Mouse (Mus musculus): ENCODE data around the gene Pgm2l1. TPM values are rescaled to one million over a fixed set of nuclear protein-coding genes. Genes with fewer than 3 reads are reported as not detected.
A peak's percentile ranks its signal among the peaks of the same experiment; 100 is the strongest.

Pgm2l1 gene
- polyA plus RNA-seq, 1 experiment = 43.5 TPM

- TF ChIP-seq CTCF (IDR thresholded peaks at IDR 0.05; ENCODE audit: borderline replicate concordance, extremely low read depth, insufficient read depth, insufficient read length) (no peak), POLR2A (IDR thresholded peaks at IDR 0.05; ENCODE audit: borderline replicate concordance, extremely low read depth, insufficient read depth, insufficient read length, poor library complexity, severe bottlenecking) (no peak)
- no peak for DNase-seq (ENCODE audit: low read depth)
Observed at GRCm38 (mm10) chr7:100272369-100272768, 45.2 kb downstream of the Pgm2l1 start.

DNA sequence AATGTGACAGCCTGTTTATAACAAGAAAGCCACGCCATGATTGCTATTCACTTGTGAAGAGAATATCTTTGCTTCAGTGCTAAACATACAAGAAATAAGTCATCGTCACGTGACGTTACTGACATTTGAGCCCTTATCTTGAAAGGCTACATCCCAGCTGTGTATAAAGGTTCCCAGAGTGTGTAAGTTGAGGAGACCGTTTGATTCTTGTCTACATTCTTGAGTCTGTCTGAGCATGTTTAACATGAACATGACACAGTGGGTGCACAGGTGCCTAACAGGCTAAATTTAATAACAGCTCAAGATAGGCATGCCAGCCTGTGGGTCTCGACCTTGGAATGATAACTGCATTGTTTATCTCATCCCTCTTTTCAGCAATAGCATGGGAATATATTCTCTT, 47.3 kb downstream of the Pgm2l1 start:
- no peak for TF ChIP-seq POLR2A (IDR thresholded peaks at IDR 0.05; ENCODE audit: borderline replicate concordance, extremely low read depth, insufficient read depth, insufficient read length, poor library complexity, severe bottlenecking)
- TF ChIP-seq CTCF (IDR thresholded peaks at IDR 0.05; ENCODE audit: borderline replicate concordance, extremely low read depth, insufficient read depth, insufficient read length) = no peak
- no peak for DNase-seq (ENCODE audit: low read depth)

- DNase-seq (ENCODE audit: low read depth) = peak; percentile 42
- no peak for TF ChIP-seq POLR2A (IDR thresholded peaks at IDR 0.05; ENCODE audit: borderline replicate concordance, extremely low read depth, insufficient read depth, insufficient read length, poor library complexity, severe bottlenecking)
- peak; percentile 35; the same call in 1 of the 2 replicates for TF ChIP-seq CTCF (IDR thresholded peaks at IDR 0.05; ENCODE audit: borderline replicate concordance, extremely low read depth, insufficient read depth, insufficient read length)
Observed at GRCm38 (mm10) chr7:100276397-100276796, 49.2 kb downstream of the Pgm2l1 start.

DNA sequence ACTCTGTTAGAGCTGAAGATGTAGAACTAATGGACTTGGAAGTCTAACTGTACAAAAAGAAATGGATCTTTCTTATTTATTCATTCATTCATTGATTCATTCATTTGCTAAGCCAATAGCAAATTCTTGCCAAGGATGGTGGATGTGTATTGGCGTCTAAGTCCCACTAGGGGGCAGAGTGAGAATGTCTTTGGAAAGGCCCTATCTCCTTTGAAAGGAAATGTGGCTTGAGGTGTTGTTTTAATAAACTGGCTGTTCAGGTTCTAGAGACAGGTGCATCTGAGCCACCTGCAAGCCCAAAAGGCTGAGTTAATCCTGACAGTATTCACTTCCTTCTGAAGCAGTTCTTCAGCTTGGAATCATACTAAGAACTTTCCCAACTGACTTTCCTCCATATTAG, 52.6 kb downstream of the Pgm2l1 start:
- no peak for TF ChIP-seq POLR2A (IDR thresholded peaks at IDR 0.05; ENCODE audit: borderline replicate concordance, extremely low read depth, insufficient read depth, insufficient read length, poor library complexity, severe bottlenecking)
- TF ChIP-seq CTCF (IDR thresholded peaks at IDR 0.05; ENCODE audit: borderline replicate concordance, extremely low read depth, insufficient read depth, insufficient read length) = peak; percentile 77; the same call in 1 of the 2 replicates
- peak; percentile 83 for DNase-seq (ENCODE audit: low read depth)

- DNase-seq (ENCODE audit: low read depth) = peak; percentile 26
- no peak for TF ChIP-seq POLR2A (IDR thresholded peaks at IDR 0.05; ENCODE audit: borderline replicate concordance, extremely low read depth, insufficient read depth, insufficient read length, poor library complexity, severe bottlenecking)
- no peak for TF ChIP-seq CTCF (IDR thresholded peaks at IDR 0.05; ENCODE audit: borderline replicate concordance, extremely low read depth, insufficient read depth, insufficient read length)
Observed at GRCm38 (mm10) chr7:100281596-100281995, 54.4 kb downstream of the Pgm2l1 start.

- DNase-seq (ENCODE audit: low read depth) = peak; percentile 33
- TF ChIP-seq POLR2A (IDR thresholded peaks at IDR 0.05; ENCODE audit: borderline replicate concordance, extremely low read depth, insufficient read depth, insufficient read length, poor library complexity, severe bottlenecking) (no peak), CTCF (IDR thresholded peaks at IDR 0.05; ENCODE audit: borderline replicate concordance, extremely low read depth, insufficient read depth, insufficient read length) (no peak)
Observed at GRCm38 (mm10) chr7:100283298-100283697, 56.1 kb downstream of the Pgm2l1 start.

GRCm38 (mm10) chr7:100285383-100285782, 58.2 kb downstream of the Pgm2l1 start, which contains the start of gene P4ha3:
Gene P4ha3, plus strand, starts transcription at chr7:100285520.
- DNase-seq (ENCODE audit: low read depth) = no peak
- TF ChIP-seq CTCF (IDR thresholded peaks at IDR 0.05; ENCODE audit: borderline replicate concordance, extremely low read depth, insufficient read depth, insufficient read length) (no peak; the same call in 1 of the 2 replicates), POLR2A (IDR thresholded peaks at IDR 0.05; ENCODE audit: borderline replicate concordance, extremely low read depth, insufficient read depth, insufficient read length, poor library complexity, severe bottlenecking) (no peak)

DNA sequence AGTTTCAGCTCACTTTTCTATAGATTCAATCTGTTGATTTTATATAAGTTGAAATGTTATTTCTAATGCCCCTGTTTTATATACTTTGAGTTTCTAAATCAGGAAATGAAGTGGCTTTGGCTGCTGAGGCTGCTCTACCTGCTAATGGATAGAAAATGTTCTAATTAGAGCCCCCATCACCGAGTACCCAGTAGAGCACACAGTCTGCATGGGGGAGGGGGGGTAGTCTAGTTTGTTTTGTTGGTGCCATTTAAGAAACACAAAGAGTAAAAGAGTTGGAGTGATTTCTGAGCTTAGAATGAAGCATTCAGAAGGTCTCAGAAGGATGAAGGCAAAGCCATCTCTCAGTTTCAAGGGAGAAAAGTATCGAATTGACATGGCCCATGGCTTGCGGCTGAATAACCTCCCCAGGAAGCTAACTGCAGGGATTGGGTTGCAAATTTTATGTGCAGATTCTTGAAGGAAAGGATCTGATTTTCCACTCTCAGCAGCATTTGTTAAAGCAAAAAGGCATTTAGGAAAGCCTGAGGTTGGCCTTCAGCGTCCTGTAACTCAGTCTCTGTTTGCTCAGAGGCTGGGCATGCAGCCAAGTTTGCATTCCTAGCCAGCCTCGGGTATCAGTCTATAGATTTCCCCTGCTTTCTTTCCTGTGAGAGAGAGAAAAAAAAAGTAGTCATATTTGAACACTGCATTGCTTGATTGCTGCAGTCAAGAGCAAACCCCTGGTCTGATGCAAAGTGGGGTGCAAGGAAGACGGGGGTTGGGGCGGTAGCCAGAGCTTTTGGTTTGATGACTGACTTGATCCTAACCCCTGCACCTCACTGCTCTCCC, 60.8 kb downstream of the Pgm2l1 start:
- peak; percentile 92 for DNase-seq (ENCODE audit: low read depth)
- no peak for TF ChIP-seq CTCF (IDR thresholded peaks at IDR 0.05; ENCODE audit: borderline replicate concordance, extremely low read depth, insufficient read depth, insufficient read length)
- no peak for TF ChIP-seq POLR2A (IDR thresholded peaks at IDR 0.05; ENCODE audit: borderline replicate concordance, extremely low read depth, insufficient read depth, insufficient read length, poor library complexity, severe bottlenecking)

- peak; percentile 65 for DNase-seq (ENCODE audit: low read depth)
- TF ChIP-seq CTCF (IDR thresholded peaks at IDR 0.05; ENCODE audit: borderline replicate concordance, extremely low read depth, insufficient read depth, insufficient read length) (no peak), POLR2A (IDR thresholded peaks at IDR 0.05; ENCODE audit: borderline replicate concordance, extremely low read depth, insufficient read depth, insufficient read length, poor library complexity, severe bottlenecking) (no peak)
Observed at GRCm38 (mm10) chr7:100288622-100289021, 61.4 kb downstream of the Pgm2l1 start.

DNA sequence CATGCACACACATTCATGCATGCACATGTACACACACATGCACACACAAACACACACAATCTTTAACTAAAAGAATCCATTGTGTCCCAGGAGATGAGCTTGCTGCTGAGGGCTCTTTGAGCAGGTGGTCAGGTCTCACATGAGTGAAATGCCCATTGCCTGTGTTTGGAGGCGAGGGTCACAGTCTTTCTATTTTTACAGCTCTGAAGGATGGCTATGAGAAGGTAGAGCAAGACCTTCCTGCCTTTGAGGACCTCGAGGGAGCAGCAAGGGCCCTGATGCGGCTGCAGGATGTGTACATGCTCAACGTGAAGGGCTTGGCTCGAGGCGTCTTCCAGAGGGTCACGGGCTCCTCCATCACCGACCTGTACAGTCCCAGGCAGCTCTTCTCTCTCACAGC, 66.4 kb downstream of the Pgm2l1 start:
- TF ChIP-seq POLR2A (IDR thresholded peaks at IDR 0.05; ENCODE audit: borderline replicate concordance, extremely low read depth, insufficient read depth, insufficient read length, poor library complexity, severe bottlenecking) = no peak
- no peak for TF ChIP-seq CTCF (IDR thresholded peaks at IDR 0.05; ENCODE audit: borderline replicate concordance, extremely low read depth, insufficient read depth, insufficient read length)
- no peak for DNase-seq (ENCODE audit: low read depth)

DNA sequence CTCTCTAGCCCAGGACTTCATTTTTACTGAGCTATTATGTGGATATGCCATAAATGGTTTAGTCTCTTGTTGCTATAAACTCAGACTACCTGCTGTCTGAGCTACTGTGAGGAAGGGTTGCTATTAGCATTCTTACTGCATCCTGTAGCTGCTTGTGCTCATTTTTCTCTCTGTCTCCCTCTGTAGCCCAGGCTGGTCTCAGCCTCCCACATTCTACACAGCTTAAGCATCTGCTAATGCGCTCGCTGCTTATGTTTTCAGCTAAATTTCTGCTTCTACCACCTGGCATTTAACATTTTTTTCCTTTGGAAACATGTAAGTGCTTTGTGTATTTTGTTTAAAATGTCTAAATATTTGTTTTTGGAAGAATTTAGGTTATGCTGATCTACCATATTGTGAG, 68.6 kb downstream of the Pgm2l1 start:
- peak; percentile 54 for DNase-seq (ENCODE audit: low read depth)
- no peak for TF ChIP-seq CTCF (IDR thresholded peaks at IDR 0.05; ENCODE audit: borderline replicate concordance, extremely low read depth, insufficient read depth, insufficient read length)
- TF ChIP-seq POLR2A (IDR thresholded peaks at IDR 0.05; ENCODE audit: borderline replicate concordance, extremely low read depth, insufficient read depth, insufficient read length, poor library complexity, severe bottlenecking) = no peak

DNA sequence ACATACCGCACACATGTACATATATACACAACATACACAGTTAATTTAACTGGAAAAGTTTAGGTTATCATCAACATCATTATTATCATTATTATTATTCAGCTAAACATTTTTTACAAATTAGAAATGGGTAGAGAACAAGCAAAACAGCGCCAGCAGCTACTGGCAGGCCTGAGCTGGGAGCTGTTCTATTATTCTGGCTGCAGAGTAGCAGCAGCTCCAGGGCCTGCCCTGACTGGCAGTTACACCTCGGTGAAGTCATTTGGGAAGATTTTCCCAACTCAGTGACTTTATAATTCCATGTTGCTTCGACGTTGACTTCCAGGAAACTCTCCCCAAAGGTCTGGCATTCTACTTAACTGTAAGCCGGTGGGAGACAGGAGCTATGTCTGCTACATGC, 69.5 kb downstream of the Pgm2l1 start:
- no peak for TF ChIP-seq CTCF (IDR thresholded peaks at IDR 0.05; ENCODE audit: borderline replicate concordance, extremely low read depth, insufficient read depth, insufficient read length)
- TF ChIP-seq POLR2A (IDR thresholded peaks at IDR 0.05; ENCODE audit: borderline replicate concordance, extremely low read depth, insufficient read depth, insufficient read length, poor library complexity, severe bottlenecking) = no peak
- DNase-seq (ENCODE audit: low read depth) = no peak
